Mouse (Mus musculus): ENCODE measurements at regions not wholly inside any gene's neighbourhood (a gene's known extent, or its start where the extent isn't known, plus 50 kb on each side); places are given as distances from the start of the nearest gene placed in this dataset.
"Not testable (repeated sequence)": the region's sequence is repeated elsewhere in the genome, so short reads cannot be mapped to it uniquely, and the experiment has no call there.

- not testable (repeated sequence) for DNase-seq (ENCODE audit: inconsistent age in 2 of 2, low spot score in 1 of 2)
These were observed 58.7 kb upstream of the Srd5a3 start for GRCm38 (mm10) chr5:76081379-76081778.

GRCm38 (mm10) chr5:76080429-76080828 lies 59.6 kb upstream of the Srd5a3 start:
- DNase-seq (ENCODE audit: inconsistent age in 2 of 2, low spot score in 1 of 2), result no peak

GRCm38 (mm10) chr5:76079204-76080025 lies 60.7 kb upstream of the Srd5a3 start:
- DNase-seq (ENCODE audit: inconsistent age in 2 of 2, low spot score in 1 of 2), result peak; percentile 38 to 74

GRCm38 (mm10) chr5:76078485-76078884 lies 61.6 kb upstream of the Srd5a3 start:
- no peak for DNase-seq (ENCODE audit: inconsistent age in 2 of 2, low spot score in 1 of 2)

GRCm38 (mm10) chr5:76076283-76076682 lies 63.8 kb upstream of the Srd5a3 start:
- no peak for DNase-seq (ENCODE audit: inconsistent age in 2 of 2, low spot score in 1 of 2)

- DNase-seq (ENCODE audit: inconsistent age in 2 of 2, low spot score in 1 of 2), result peak; percentile 20 to 53
These were observed 64.7 kb upstream of the Srd5a3 start for GRCm38 (mm10) chr5:76075401-76075800.

- DNase-seq (ENCODE audit: inconsistent age in 2 of 2, low spot score in 1 of 2), result no peak
These were observed 72.2 kb upstream of the Srd5a3 start for GRCm38 (mm10) chr5:76067881-76068280.

GRCm38 (mm10) chr5:76067231-76067630 lies 72.8 kb upstream of the Srd5a3 start:
- DNase-seq (ENCODE audit: inconsistent age in 2 of 2, low spot score in 1 of 2), result peak in 1 of 2 experiments; percentile 35

- no peak for DNase-seq (ENCODE audit: inconsistent age in 2 of 2, low spot score in 1 of 2)
These were observed 74.3 kb upstream of the Srd5a3 start for GRCm38 (mm10) chr5:76065789-76066188.

- no peak for DNase-seq (ENCODE audit: inconsistent age in 2 of 2, low spot score in 1 of 2)
These were observed 74.8 kb upstream of the Srd5a3 start for GRCm38 (mm10) chr5:76065227-76065626.

- DNase-seq (ENCODE audit: inconsistent age in 2 of 2, low spot score in 1 of 2), result no peak
These were observed 75.4 kb upstream of the Srd5a3 start for GRCm38 (mm10) chr5:76064686-76065085.

- DNase-seq (ENCODE audit: inconsistent age in 2 of 2, low spot score in 1 of 2), result no peak
These were observed 76.6 kb upstream of the Srd5a3 start for GRCm38 (mm10) chr5:76063473-76063872.

- no peak for DNase-seq (ENCODE audit: inconsistent age in 2 of 2, low spot score in 1 of 2)
These were observed 79.8 kb upstream of the Kdr start for GRCm38 (mm10) chr5:76058011-76058410.

GRCm38 (mm10) chr5:76055849-76056248 lies 77.6 kb upstream of the Kdr start:
- no peak for DNase-seq (ENCODE audit: inconsistent age in 2 of 2, low spot score in 1 of 2)

- DNase-seq (ENCODE audit: inconsistent age in 2 of 2, low spot score in 1 of 2), result no peak
These were observed 74.5 kb upstream of the Kdr start for GRCm38 (mm10) chr5:76052782-76053181.

- no peak for DNase-seq (ENCODE audit: inconsistent age in 2 of 2, low spot score in 1 of 2)
These were observed 73.4 kb upstream of the Kdr start for GRCm38 (mm10) chr5:76051658-76052057.

GRCm38 (mm10) chr5:76048103-76048874 lies 70.0 kb upstream of the Kdr start:
- no peak for DNase-seq (ENCODE audit: inconsistent age in 2 of 2, low spot score in 1 of 2)

- DNase-seq (ENCODE audit: inconsistent age in 2 of 2, low spot score in 1 of 2), result no peak
These were observed 65.6 kb upstream of the Kdr start for GRCm38 (mm10) chr5:76043521-76044510.

GRCm38 (mm10) chr5:76040454-76041203 lies 62.4 kb upstream of the Kdr start:
- peak; percentile 35 to 74 for DNase-seq (ENCODE audit: inconsistent age in 2 of 2, low spot score in 1 of 2)

GRCm38 (mm10) chr5:76028729-76029128 lies 50.5 kb upstream of the Kdr start:
- DNase-seq (ENCODE audit: inconsistent age in 2 of 2, low spot score in 1 of 2), result no peak

All from adrenal gland, adult (tissue).